Mouse (Mus musculus): ENCODE results near the gene Dgkd. TPM values are rescaled to one million over a fixed set of nuclear protein-coding genes. Genes with fewer than 3 reads are reported as not detected.

Dgkd gene
- polyA plus RNA-seq, 1 experiment from 2014 or later = 35.3 TPM

GRCm38 (mm10) chr1:87936516-87936915 is 83.4 kb downstream of the Dgkd start:
- H3K4me3 ChIP-seq (ENCODE audit: low read length) = no peak overlapping the region
- peaks cover 51% of the 10 kb centered on the region for H3K36me3 ChIP-seq (ENCODE audit: insufficient read depth, low read length)
- 37% methylated on average over 2 of the region's 2 CpGs for WGBS
- no peaks in the 10 kb centered on the region for H3K9me3 ChIP-seq (ENCODE audit: low read length)
- no peak overlapping the region for H3K27ac ChIP-seq (ENCODE audit: low read length)
- no peak overlapping the region for H3K9ac ChIP-seq (replicated peaks; ENCODE audit: low read length)
- no peaks in the 10 kb centered on the region for H3K4me1 ChIP-seq (ENCODE audit: insufficient read depth, low read length)
- no peak for ATAC-seq (ENCODE audit: low FRiP score, low TSS enrichment)
- no peak overlapping the region for H3K4me2 ChIP-seq (replicated peaks; ENCODE audit: low read depth, low read length)
- H3K27me3 ChIP-seq (ENCODE audit: insufficient read depth, low read length) = no peaks in the 10 kb centered on the region

- Histone ChIP-seq H3K9ac (replicated peaks; ENCODE audit: low read length) (no peak overlapping the region), H3K4me3 (ENCODE audit: low read length) (no peak overlapping the region), H3K4me1 (ENCODE audit: insufficient read depth, low read length) (no peaks in the 10 kb centered on the region), H3K36me3 (ENCODE audit: insufficient read depth, low read length) (peaks cover 69% of the 10 kb centered on the region), H3K4me2 (replicated peaks; ENCODE audit: low read depth, low read length) (no peak overlapping the region), H3K27ac (ENCODE audit: low read length) (no peak overlapping the region), H3K9me3 (ENCODE audit: low read length) (no peaks in the 10 kb centered on the region), H3K27me3 (ENCODE audit: insufficient read depth, low read length) (no peaks in the 10 kb centered on the region)
- WGBS = 93% methylated on average over 1 of the region's 1 CpGs
- ATAC-seq (ENCODE audit: low FRiP score, low TSS enrichment) = no peak
Observed at GRCm38 (mm10) chr1:87941765-87942164, 88.7 kb downstream of the Dgkd start.

DNA sequence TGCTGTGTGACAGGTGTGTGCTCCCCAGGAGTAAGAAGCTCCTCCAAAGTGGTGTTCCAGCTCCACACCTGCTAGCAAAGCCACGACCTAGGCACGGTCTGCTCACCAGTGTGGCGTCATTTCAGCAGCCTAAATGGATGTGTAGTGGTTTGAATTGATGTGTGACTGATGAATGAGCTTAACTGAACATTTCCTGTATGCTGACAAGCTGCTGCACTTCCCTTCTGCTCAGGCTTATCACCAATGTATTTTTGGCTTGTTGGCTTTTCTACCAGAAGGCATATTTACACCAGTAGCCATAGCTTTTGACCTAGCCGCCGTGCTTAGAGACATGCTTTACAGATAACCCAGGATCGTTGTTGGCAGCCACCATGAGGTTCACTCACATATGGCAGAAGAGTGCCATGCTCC is 94.6 kb downstream of the Dgkd start:
- Histone ChIP-seq H3K36me3 (ENCODE audit: insufficient read depth, low read length) (peaks cover 81% of the 10 kb centered on the region), H3K9me3 (ENCODE audit: low read length) (no peaks in the 10 kb centered on the region), H3K4me2 (replicated peaks; ENCODE audit: low read depth, low read length) (no peak overlapping the region), H3K4me1 (ENCODE audit: insufficient read depth, low read length) (no peaks in the 10 kb centered on the region), H3K9ac (replicated peaks; ENCODE audit: low read length) (no peak overlapping the region), H3K27ac (ENCODE audit: low read length) (no peak overlapping the region), H3K4me3 (ENCODE audit: low read length) (no peak overlapping the region), H3K27me3 (ENCODE audit: insufficient read depth, low read length) (no peaks in the 10 kb centered on the region)
- WGBS = 84% methylated on average over 6 of the region's 6 CpGs
- no peak for ATAC-seq (ENCODE audit: low FRiP score, low TSS enrichment)

DNA sequence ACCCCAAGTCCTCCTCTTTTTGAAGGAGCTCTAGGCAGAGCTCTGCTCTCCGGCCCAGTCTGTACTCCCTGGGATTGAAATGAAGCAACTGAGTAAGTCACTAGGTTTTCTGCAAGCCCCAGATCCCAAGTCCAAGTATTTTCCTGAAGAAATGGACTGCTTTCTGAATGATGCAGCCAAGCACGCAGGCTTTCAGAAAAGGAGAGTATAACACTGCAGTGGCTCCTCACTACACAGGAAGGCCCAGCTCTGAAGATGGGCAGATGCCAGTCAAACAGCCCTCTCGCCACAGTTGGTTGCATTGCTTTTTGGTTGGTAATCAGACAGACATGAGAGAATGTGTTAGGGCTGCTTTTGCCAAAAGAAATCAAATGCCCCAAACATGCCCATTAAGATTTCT is 98.6 kb downstream of the Dgkd start:
- WGBS = 90% methylated on average over 3 of the region's 3 CpGs
- Histone ChIP-seq H3K36me3 (ENCODE audit: insufficient read depth, low read length) (peaks cover 74% of the 10 kb centered on the region), H3K9ac (replicated peaks; ENCODE audit: low read length) (no peak overlapping the region), H3K27ac (ENCODE audit: low read length) (no peak overlapping the region), H3K9me3 (ENCODE audit: low read length) (no peaks in the 10 kb centered on the region), H3K4me2 (replicated peaks; ENCODE audit: low read depth, low read length) (no peak overlapping the region), H3K4me3 (ENCODE audit: low read length) (no peak overlapping the region), H3K4me1 (ENCODE audit: insufficient read depth, low read length) (no peaks in the 10 kb centered on the region), H3K27me3 (ENCODE audit: insufficient read depth, low read length) (no peaks in the 10 kb centered on the region)
- no peak for ATAC-seq (ENCODE audit: low FRiP score, low TSS enrichment)

DNA sequence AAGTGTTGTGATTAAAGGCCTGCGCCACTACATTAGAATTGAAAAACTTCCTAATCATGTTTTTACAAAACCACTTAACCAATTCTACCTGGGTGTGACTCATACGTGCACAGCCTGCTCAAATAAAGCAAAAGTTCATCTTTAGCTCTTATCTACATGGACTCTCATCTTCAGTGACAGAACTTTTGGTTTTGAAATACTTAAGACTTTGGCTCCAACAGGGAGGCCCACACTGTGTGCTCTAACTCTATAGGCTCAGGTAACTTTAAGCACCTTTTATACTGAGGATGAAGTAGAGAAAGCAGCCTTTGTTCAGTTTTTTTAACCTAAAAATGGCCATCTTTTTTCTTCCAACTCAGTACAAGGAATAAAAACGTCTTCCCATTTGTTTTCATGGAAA is 100.0 kb downstream of the Dgkd start:
- ATAC-seq (ENCODE audit: low FRiP score, low TSS enrichment) = no peak
- Histone ChIP-seq H3K9ac (replicated peaks; ENCODE audit: low read length) (no peak overlapping the region), H3K27me3 (ENCODE audit: insufficient read depth, low read length) (no peaks in the 10 kb centered on the region), H3K4me3 (ENCODE audit: low read length) (no peak overlapping the region), H3K9me3 (ENCODE audit: low read length) (no peaks in the 10 kb centered on the region), H3K4me1 (ENCODE audit: insufficient read depth, low read length) (no peaks in the 10 kb centered on the region), H3K36me3 (ENCODE audit: insufficient read depth, low read length) (peaks cover 74% of the 10 kb centered on the region), H3K4me2 (replicated peaks; ENCODE audit: low read depth, low read length) (no peak overlapping the region), H3K27ac (ENCODE audit: low read length) (no peak overlapping the region)
- 87% methylated on average over 3 of the region's 3 CpGs for WGBS

GRCm38 (mm10) chr1:87958931-87959330 is 105.8 kb downstream of the Dgkd start:
- no peaks in the 10 kb centered on the region for H3K9me3 ChIP-seq (ENCODE audit: low read length)
- H3K27ac ChIP-seq (ENCODE audit: low read length) = no peak overlapping the region
- H3K4me3 ChIP-seq (ENCODE audit: low read length) = no peak overlapping the region
- H3K9ac ChIP-seq (replicated peaks; ENCODE audit: low read length) = no peak overlapping the region
- no peak for ATAC-seq (ENCODE audit: low FRiP score, low TSS enrichment)
- H3K4me2 ChIP-seq (replicated peaks; ENCODE audit: low read depth, low read length) = no peak overlapping the region
- no peaks in the 10 kb centered on the region for H3K27me3 ChIP-seq (ENCODE audit: insufficient read depth, low read length)
- 95% methylated on average over 1 of the region's 1 CpGs for WGBS
- H3K36me3 ChIP-seq (ENCODE audit: insufficient read depth, low read length) = peaks cover 55% of the 10 kb centered on the region
- no peaks in the 10 kb centered on the region for H3K4me1 ChIP-seq (ENCODE audit: insufficient read depth, low read length)

DNA sequence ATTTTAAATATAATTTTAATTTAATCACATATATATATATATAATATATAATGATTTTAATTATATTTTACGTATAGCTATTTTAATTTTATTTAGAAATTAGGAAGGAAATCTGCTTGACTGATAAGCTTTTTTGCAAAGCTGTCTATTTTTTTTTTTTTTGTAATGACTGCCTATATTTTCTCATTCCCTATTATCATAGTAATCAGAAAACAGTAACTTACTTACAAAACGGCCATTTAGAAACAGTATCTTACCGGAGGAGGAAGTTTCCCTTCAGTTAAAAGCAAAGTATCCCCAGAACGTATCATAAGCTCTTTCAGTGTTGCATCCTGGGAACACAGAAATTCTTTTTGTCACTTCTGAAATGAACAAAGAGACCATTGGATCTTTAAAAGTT is 106.4 kb downstream of the Dgkd start:
- Histone ChIP-seq H3K27ac (ENCODE audit: low read length) (no peak overlapping the region), H3K4me3 (ENCODE audit: low read length) (no peak overlapping the region), H3K4me2 (replicated peaks; ENCODE audit: low read depth, low read length) (no peak overlapping the region), H3K9ac (replicated peaks; ENCODE audit: low read length) (no peak overlapping the region), H3K9me3 (ENCODE audit: low read length) (no peaks in the 10 kb centered on the region), H3K27me3 (ENCODE audit: insufficient read depth, low read length) (no peaks in the 10 kb centered on the region), H3K36me3 (ENCODE audit: insufficient read depth, low read length) (peaks cover 57% of the 10 kb centered on the region), H3K4me1 (ENCODE audit: insufficient read depth, low read length) (no peaks in the 10 kb centered on the region)
- ATAC-seq (ENCODE audit: low FRiP score, low TSS enrichment) = no peak
- 86% methylated on average over 4 of the region's 4 CpGs for WGBS

- Histone ChIP-seq H3K27me3 (ENCODE audit: insufficient read depth, low read length) (no peaks in the 10 kb centered on the region), H3K9me3 (ENCODE audit: low read length) (no peaks in the 10 kb centered on the region), H3K4me1 (ENCODE audit: insufficient read depth, low read length) (no peaks in the 10 kb centered on the region), H3K9ac (replicated peaks; ENCODE audit: low read length) (no peak overlapping the region), H3K4me3 (ENCODE audit: low read length) (no peak overlapping the region), H3K27ac (ENCODE audit: low read length) (no peak overlapping the region), H3K4me2 (replicated peaks; ENCODE audit: low read depth, low read length) (no peak overlapping the region), H3K36me3 (ENCODE audit: insufficient read depth, low read length) (peaks cover 59% of the 10 kb centered on the region)
- WGBS = 62% methylated on average over 4 of the region's 4 CpGs
- no peak for ATAC-seq (ENCODE audit: low FRiP score, low TSS enrichment)
Observed at GRCm38 (mm10) chr1:87959998-87960431, 106.9 kb downstream of the Dgkd start.

DNA sequence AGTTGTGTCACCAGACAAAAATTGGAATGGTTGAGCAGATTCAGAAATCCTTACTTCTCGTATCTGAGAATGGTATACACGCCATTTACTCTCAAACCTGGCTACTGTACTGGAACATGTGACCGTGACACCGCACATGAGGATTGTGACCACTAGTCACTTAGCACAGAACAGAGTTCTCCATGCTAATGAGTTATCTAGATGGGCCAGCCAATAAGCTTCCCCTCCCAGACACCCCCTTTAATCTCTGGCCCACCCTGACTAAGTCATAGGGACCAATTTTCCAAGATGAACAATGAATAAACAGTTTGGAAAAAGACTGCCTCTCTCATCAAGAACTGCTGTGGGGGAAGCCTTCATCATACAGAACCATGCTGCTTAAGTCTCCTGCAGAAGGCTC is 107.7 kb downstream of the Dgkd start:
- Histone ChIP-seq H3K27me3 (ENCODE audit: insufficient read depth, low read length) (no peaks in the 10 kb centered on the region), H3K27ac (ENCODE audit: low read length) (no peak overlapping the region), H3K4me1 (ENCODE audit: insufficient read depth, low read length) (no peaks in the 10 kb centered on the region), H3K9ac (replicated peaks; ENCODE audit: low read length) (no peak overlapping the region), H3K4me3 (ENCODE audit: low read length) (no peak overlapping the region), H3K4me2 (replicated peaks; ENCODE audit: low read depth, low read length) (no peak overlapping the region), H3K9me3 (ENCODE audit: low read length) (no peaks in the 10 kb centered on the region), H3K36me3 (ENCODE audit: insufficient read depth, low read length) (peaks cover 55% of the 10 kb centered on the region)
- ATAC-seq (ENCODE audit: low FRiP score, low TSS enrichment) = no peak
- 88% methylated on average over 4 of the region's 4 CpGs for WGBS

GRCm38 (mm10) chr1:87961459-87962167 is 108.5 kb downstream of the Dgkd start:
- Histone ChIP-seq H3K9me3 (ENCODE audit: low read length) (no peaks in the 10 kb centered on the region), H3K27ac (ENCODE audit: low read length) (no peak overlapping the region), H3K4me3 (ENCODE audit: low read length) (no peak overlapping the region), H3K9ac (replicated peaks; ENCODE audit: low read length) (no peak overlapping the region), H3K27me3 (ENCODE audit: insufficient read depth, low read length) (no peaks in the 10 kb centered on the region), H3K36me3 (ENCODE audit: insufficient read depth, low read length) (peaks cover 47% of the 10 kb centered on the region), H3K4me1 (ENCODE audit: insufficient read depth, low read length) (no peaks in the 10 kb centered on the region), H3K4me2 (replicated peaks; ENCODE audit: low read depth, low read length) (no peak overlapping the region)
- ATAC-seq (ENCODE audit: low FRiP score, low TSS enrichment) = no peak
- 83% methylated on average over 2 of the region's 2 CpGs for WGBS

Data from kidney, embryonic 16.5 days (tissue).